Mouse (Mus musculus): Measurements from ENCODE around the gene Dnaaf5. TPM values are rescaled to one million over a fixed set of nuclear protein-coding genes. Genes with fewer than 3 reads are reported as not detected.

Gene Dnaaf5
- polyA plus RNA-seq, 1 experiment from 2014 or later, result 2.9 TPM

- Histone ChIP-seq H3K4me2 (replicated peaks; ENCODE audit: low read depth) (no peak overlapping the region), H3K9ac (ENCODE audit: low read depth, low read length) (no peak overlapping the region), H3K27ac (ENCODE audit: low read depth, low read length) (no peak overlapping the region), H3K36me3 (ENCODE audit: control insufficient read depth, insufficient read depth) (peaks cover under 1% of the 10 kb centered on the region; the same call in 1 of the 2 replicates), H3K27me3 (replicated peaks; ENCODE audit: control insufficient read depth, insufficient read depth, low read length) (no peaks in the 10 kb centered on the region), H3K4me3 (ENCODE audit: low read depth, low read length) (no peak overlapping the region), H3K4me1 (replicated peaks; ENCODE audit: control insufficient read depth, insufficient read depth, low read length) (no peaks in the 10 kb centered on the region; the same call in 1 of the 2 replicates), H3K9me3 (ENCODE audit: control insufficient read depth) (no peaks in the 10 kb centered on the region)
- no peak for TF ChIP-seq CTCF (IDR thresholded peaks at IDR 0.05; ENCODE audit: low read depth)
- WGBS, result 89% methylated on average over 11 of the region's 11 CpGs
- no peak for ATAC-seq
Measured at GRCm38 (mm10) chr5:139146476-139147075, 3.4 kb upstream of the Dnaaf5 start.

DNA sequence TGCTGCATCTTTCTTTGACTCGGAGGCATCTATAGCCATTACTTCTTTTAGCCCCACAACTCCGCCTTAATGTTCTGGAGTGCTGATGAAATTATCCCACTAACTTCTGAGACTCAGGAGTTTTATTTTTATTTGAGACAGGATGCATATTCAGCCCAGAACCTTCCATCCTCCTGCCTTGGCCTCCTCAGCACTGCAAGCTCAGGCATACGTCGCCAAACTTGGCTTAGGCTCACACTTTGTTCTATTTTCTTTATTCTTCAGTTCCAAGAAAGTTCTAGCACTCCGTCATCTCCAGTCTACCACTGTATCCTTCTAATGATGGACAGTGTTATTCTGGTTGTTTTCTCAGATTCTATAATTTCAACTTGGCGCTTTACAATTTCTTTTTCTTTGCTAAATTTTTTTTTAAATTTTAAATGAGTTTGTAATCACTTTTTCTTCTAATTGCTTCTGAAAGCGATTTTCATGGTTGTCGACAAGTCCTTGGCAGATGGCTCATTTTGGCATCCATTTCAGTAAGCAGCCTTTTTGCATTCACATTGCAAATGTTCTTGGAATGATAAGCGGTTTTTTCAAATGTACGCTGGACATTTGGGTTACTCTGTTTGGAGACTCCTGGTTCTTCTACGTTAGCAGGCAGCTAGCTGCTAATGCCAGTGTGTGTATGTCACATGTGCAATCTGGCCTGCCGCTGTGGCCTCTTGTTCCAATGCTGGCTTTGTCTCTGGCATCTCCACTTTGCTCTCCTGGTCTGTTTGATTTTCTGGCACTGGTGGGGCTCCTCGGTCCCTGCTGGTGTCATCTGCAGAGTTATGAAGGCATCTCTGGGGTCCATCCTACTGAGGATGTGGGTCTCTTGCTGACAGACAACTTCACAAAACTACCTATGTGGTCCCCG is 2.6 kb upstream of the Dnaaf5 start:
- Histone ChIP-seq H3K4me3 (ENCODE audit: low read depth, low read length) (no peak overlapping the region), H3K4me1 (replicated peaks; ENCODE audit: control insufficient read depth, insufficient read depth, low read length) (no peaks in the 10 kb centered on the region; the same call in 1 of the 2 replicates), H3K9me3 (ENCODE audit: control insufficient read depth) (no peaks in the 10 kb centered on the region), H3K9ac (ENCODE audit: low read depth, low read length) (no peak overlapping the region), H3K36me3 (ENCODE audit: control insufficient read depth, insufficient read depth) (peaks cover 8% of the 10 kb centered on the region; the same call in 1 of the 2 replicates), H3K4me2 (replicated peaks; ENCODE audit: low read depth) (no peak overlapping the region), H3K27ac (ENCODE audit: low read depth, low read length) (no peak overlapping the region), H3K27me3 (replicated peaks; ENCODE audit: control insufficient read depth, insufficient read depth, low read length) (no peaks in the 10 kb centered on the region)
- no peak for TF ChIP-seq CTCF (IDR thresholded peaks at IDR 0.05; ENCODE audit: low read depth)
- ATAC-seq, result no peak
- 90% methylated on average over 14 of the region's 14 CpGs for WGBS

- Histone ChIP-seq H3K27ac (ENCODE audit: low read depth, low read length) (no peak overlapping the region), H3K4me3 (ENCODE audit: low read depth, low read length) (peak overlapping the region; percentile 92), H3K27me3 (replicated peaks; ENCODE audit: control insufficient read depth, insufficient read depth, low read length) (no peaks in the 10 kb centered on the region), H3K4me2 (replicated peaks; ENCODE audit: low read depth) (peak overlapping the region; percentile 94), H3K9me3 (ENCODE audit: control insufficient read depth) (no peaks in the 10 kb centered on the region), H3K9ac (ENCODE audit: low read depth, low read length) (peak overlapping the region; percentile 34; the same call in 1 of the 2 replicates), H3K4me1 (replicated peaks; ENCODE audit: control insufficient read depth, insufficient read depth, low read length) (no peaks in the 10 kb centered on the region; the same call in 1 of the 2 replicates), H3K36me3 (ENCODE audit: control insufficient read depth, insufficient read depth) (peaks cover 25% of the 10 kb centered on the region)
- WGBS, result 22% methylated on average over 11 of the region's 11 CpGs
- ATAC-seq, result peak; percentile 70
- no peak for TF ChIP-seq CTCF (IDR thresholded peaks at IDR 0.05; ENCODE audit: low read depth)
Measured at GRCm38 (mm10) chr5:139149006-139149672, 884 bp upstream of the Dnaaf5 start.

DNA sequence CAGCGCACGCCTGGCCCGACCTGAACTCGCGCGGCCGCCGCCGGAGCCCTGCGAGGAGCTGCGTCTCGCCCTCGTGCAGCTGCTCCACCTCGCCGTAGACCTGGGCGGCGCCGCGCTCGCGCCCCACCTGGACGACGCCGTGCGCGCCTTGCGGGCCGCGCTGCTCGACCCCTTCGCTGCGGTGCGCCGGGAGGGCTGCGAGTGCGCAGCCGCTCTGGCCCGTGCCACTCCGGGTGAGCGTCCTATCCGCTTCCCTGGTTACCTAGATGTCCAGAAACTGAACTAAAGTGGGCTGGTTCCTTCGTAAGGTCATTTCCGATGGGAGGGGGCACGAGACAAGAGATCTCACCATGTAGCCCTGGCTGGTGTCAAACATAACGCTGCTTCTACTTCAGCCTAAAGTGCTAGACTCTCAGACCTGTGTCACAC is 594 bp downstream of the Dnaaf5 start:
- Histone ChIP-seq H3K4me2 (replicated peaks; ENCODE audit: low read depth) (peak overlapping the region; percentile 94), H3K36me3 (ENCODE audit: control insufficient read depth, insufficient read depth) (peaks cover 38% of the 10 kb centered on the region), H3K27me3 (replicated peaks; ENCODE audit: control insufficient read depth, insufficient read depth, low read length) (no peaks in the 10 kb centered on the region), H3K9ac (ENCODE audit: low read depth, low read length) (peak overlapping the region; percentile 68), H3K4me1 (replicated peaks; ENCODE audit: control insufficient read depth, insufficient read depth, low read length) (no peaks in the 10 kb centered on the region; the same call in 1 of the 2 replicates), H3K27ac (ENCODE audit: low read depth, low read length) (peak overlapping the region; percentile 21; the same call in 1 of the 2 replicates), H3K4me3 (ENCODE audit: low read depth, low read length) (peak overlapping the region; percentile 92), H3K9me3 (ENCODE audit: control insufficient read depth) (no peaks in the 10 kb centered on the region)
- peak; percentile 29 for ATAC-seq
- 0% methylated on average over 38 of the region's 45 CpGs for WGBS
- TF ChIP-seq CTCF (IDR thresholded peaks at IDR 0.05; ENCODE audit: low read depth), result no peak

- 82% methylated on average over 8 of the region's 8 CpGs for WGBS
Measured at GRCm38 (mm10) chr5:139160899-139161298, 10.9 kb downstream of the Dnaaf5 start.

GRCm38 (mm10) chr5:139161632-139162031 is 11.6 kb downstream of the Dnaaf5 start:
- TF ChIP-seq CTCF (IDR thresholded peaks at IDR 0.05; ENCODE audit: low read depth), result no peak
- Histone ChIP-seq H3K4me2 (replicated peaks; ENCODE audit: low read depth) (no peak overlapping the region), H3K36me3 (ENCODE audit: control insufficient read depth, insufficient read depth) (peaks cover 44% of the 10 kb centered on the region), H3K27ac (ENCODE audit: low read depth, low read length) (no peak overlapping the region), H3K4me1 (replicated peaks; ENCODE audit: control insufficient read depth, insufficient read depth, low read length) (no peaks in the 10 kb centered on the region), H3K9ac (ENCODE audit: low read depth, low read length) (no peak overlapping the region), H3K9me3 (ENCODE audit: control insufficient read depth) (no peaks in the 10 kb centered on the region), H3K4me3 (ENCODE audit: low read depth, low read length) (no peak overlapping the region), H3K27me3 (replicated peaks; ENCODE audit: control insufficient read depth, insufficient read depth, low read length) (no peaks in the 10 kb centered on the region)
- no peak for ATAC-seq
- WGBS, result 78% methylated on average over 10 of the region's 10 CpGs

More at GRCm38 (mm10) chr5:139160899-139161298, 10.9 kb downstream of the Dnaaf5 start:
- Histone ChIP-seq H3K27me3 (replicated peaks; ENCODE audit: control insufficient read depth, insufficient read depth, low read length) (no peaks in the 10 kb centered on the region), H3K36me3 (ENCODE audit: control insufficient read depth, insufficient read depth) (peaks cover 38% of the 10 kb centered on the region), H3K9me3 (ENCODE audit: control insufficient read depth) (no peaks in the 10 kb centered on the region), H3K4me2 (replicated peaks; ENCODE audit: low read depth) (no peak overlapping the region), H3K27ac (ENCODE audit: low read depth, low read length) (no peak overlapping the region), H3K9ac (ENCODE audit: low read depth, low read length) (no peak overlapping the region), H3K4me1 (replicated peaks; ENCODE audit: control insufficient read depth, insufficient read depth, low read length) (no peaks in the 10 kb centered on the region), H3K4me3 (ENCODE audit: low read depth, low read length) (no peak overlapping the region)
- ATAC-seq, result no peak
- TF ChIP-seq CTCF (IDR thresholded peaks at IDR 0.05; ENCODE audit: low read depth), result no peak

Data from intestine, postnatal 0 days (tissue).